Mouse (Mus musculus) myocyte (in vitro differentiated cells): ENCODE results near the gene Slc16a7. TPM values are rescaled to one million over a fixed set of nuclear protein-coding genes. Genes with fewer than 3 reads are reported as not detected.

Experiments
- H3K27me3 ChIP-seq: one replicate; pipeline ENCODE4 v1.6.1; 2011; ENCODE audit not compliant: control insufficient read depth, insufficient read depth, insufficient read length
- H3K36me3 ChIP-seq: one replicate; pipeline ENCODE4 v1.6.1; 2011; ENCODE audit not compliant: control insufficient read depth, insufficient read depth
- H3K4me2 ChIP-seq: one replicate; pipeline ENCODE4 v1.6.1; 2011; ENCODE audit warnings: low read depth, control low read depth
- H3K4me3 ChIP-seq: one replicate; pipeline ENCODE4 v1.5.1; 2011; ENCODE audit warnings: mild to moderate bottlenecking, control low read depth, moderate library complexity
- H3K79me2 ChIP-seq: one replicate; pipeline ENCODE4 v1.6.1; 2011; ENCODE audit not compliant: control insufficient read depth, insufficient read depth
- H3ac ChIP-seq: one replicate; pipeline ENCODE4 v1.6.1; 2011; ENCODE audit not compliant: control insufficient read depth, insufficient read length
- CEBPB ChIP-seq: IDR thresholded peaks from 2 replicates; pipeline ENCODE4 v1.6.1; 2011; ENCODE audit warnings: mild to moderate bottlenecking, moderate library complexity; ENCODE audit not compliant: poor library complexity, insufficient read depth, severe bottlenecking
- E2F4 ChIP-seq: IDR thresholded peaks from one replicate; pipeline ENCODE4 v1.6.1; 2011; ENCODE audit warnings: mild to moderate bottlenecking, control low read depth, moderate library complexity; ENCODE audit not compliant: insufficient read depth
- MAX ChIP-seq: IDR thresholded peaks from one replicate; pipeline ENCODE4 v1.6.1; 2011; ENCODE audit warnings: low read depth, mild to moderate bottlenecking, control low read depth
- MYOD1 ChIP-seq, 3 experiments: IDR thresholded peaks; one replicate each; pipeline ENCODE4 v1.6.1; 2011; ENCODE audit warnings: control low read depth in 2 of 3, low read depth in 2 of 3, mild to moderate bottlenecking in 2 of 3, moderate library complexity in 1 of 3; ENCODE audit not compliant: insufficient read length in 2 of 3, control insufficient read depth in 1 of 3
- MYOG ChIP-seq, 3 experiments: IDR thresholded peaks; one replicate each; pipeline ENCODE4 v1.6.1; 2011; ENCODE audit warnings: control low read depth in 2 of 3, low read depth in 2 of 3, mild to moderate bottlenecking in 2 of 3; ENCODE audit not compliant: insufficient read length in 2 of 3, control insufficient read depth in 1 of 3, insufficient read depth in 1 of 3
- POLR2A ChIP-seq: IDR thresholded peaks from one replicate; pipeline ENCODE4 v1.6.1; 2011; ENCODE audit warnings: low read depth, mild to moderate bottlenecking, control low read depth, moderate library complexity; ENCODE audit not compliant: insufficient read length
- POLR2AphosphoS2 ChIP-seq: IDR thresholded peaks from one replicate; pipeline ENCODE4 v1.6.1; 2011; ENCODE audit warnings: low read depth, control low read depth; ENCODE audit not compliant: insufficient read length
- REST ChIP-seq: IDR thresholded peaks from one replicate; pipeline ENCODE4 v1.6.1; 2011; ENCODE audit warnings: mild to moderate bottlenecking, control low read depth, moderate library complexity; ENCODE audit not compliant: insufficient read depth, insufficient read length
- SRF ChIP-seq: IDR thresholded peaks from one replicate; pipeline ENCODE4 v1.6.1; 2011; ENCODE audit warnings: low read depth; ENCODE audit not compliant: control insufficient read depth, insufficient read length
- TCF12 ChIP-seq: IDR thresholded peaks from one replicate; pipeline ENCODE4 v1.6.1; 2011; ENCODE audit warnings: mild to moderate bottlenecking, control low read depth; ENCODE audit not compliant: poor library complexity, insufficient read depth, severe bottlenecking
- TCF3 ChIP-seq: IDR thresholded peaks from one replicate; pipeline ENCODE4 v1.6.1; 2011; ENCODE audit warnings: low read depth, control low read depth; ENCODE audit not compliant: insufficient read length
- USF1 ChIP-seq: IDR thresholded peaks from one replicate; pipeline ENCODE4 v1.6.1; 2011; ENCODE audit warnings: low read depth, mild to moderate bottlenecking, control low read depth, moderate library complexity
- polyA plus RNA-seq: library from polyadenylated mRNA; unstranded; fragments of >200 nt; fragmentation: generic; extraction: Trizol; gene quantifications from one replicate; pipeline ENCODE4 v1.2.1, GENCODE M21; 2012; ENCODE audit warnings: missing spikeins

The Slc16a7 gene
- polyA plus RNA-seq, 1 experiment: not detected

DNA sequence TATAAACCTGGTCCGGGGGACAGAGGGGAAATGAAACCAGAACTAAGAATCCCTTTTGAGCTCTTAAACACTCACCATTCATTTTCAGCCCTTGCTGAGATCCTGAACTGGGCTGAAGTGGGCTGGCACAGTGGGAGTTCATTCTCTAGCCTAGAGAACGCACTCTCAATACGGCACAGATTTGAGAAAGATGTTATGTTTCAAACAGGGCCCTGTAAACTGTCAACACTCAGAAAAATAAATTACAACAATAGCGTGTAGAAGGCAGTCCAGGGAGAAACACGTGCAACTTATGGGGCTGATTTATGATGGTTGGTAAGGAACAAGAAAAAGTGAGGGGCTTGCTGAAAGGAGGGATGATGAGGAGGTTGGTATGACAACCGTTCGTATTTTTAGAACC is 115.5 kb downstream of the Slc16a7 start:
- Histone ChIP-seq H3K27me3 (no peaks in the 10 kb centered on the region), H3K79me2 (no peaks in the 10 kb centered on the region), H3K4me3 (no peak overlapping the region), H3K4me2 (no peak overlapping the region), H3K36me3 (no peaks in the 10 kb centered on the region), H3ac (no peak overlapping the region)
- TF ChIP-seq USF1: no peak
- no peak for TF ChIP-seq POLR2AphosphoS2
- no peak for TF ChIP-seq TCF12
- TF ChIP-seq E2F4: no peak
- TF ChIP-seq MAX: no peak
- no peak for TF ChIP-seq SRF

DNA sequence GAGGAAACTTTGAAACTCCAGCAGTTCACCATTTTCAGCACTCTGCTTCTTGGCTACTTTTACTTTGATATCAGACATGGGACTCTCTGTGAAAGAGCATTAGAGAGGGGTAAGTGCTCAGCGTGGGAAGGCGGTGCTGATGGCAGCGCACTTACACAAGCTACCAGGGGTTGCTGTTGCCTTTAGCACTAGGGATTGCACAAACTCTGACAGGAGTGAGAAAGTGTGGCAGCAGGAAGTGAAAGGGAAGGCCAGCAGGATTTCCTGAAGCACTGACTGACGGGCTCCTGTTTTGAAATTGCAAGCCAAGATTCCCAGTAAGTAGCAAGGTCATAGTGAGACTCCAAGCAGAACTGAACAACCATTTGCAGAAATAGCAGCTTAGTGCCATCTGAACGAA is 117.8 kb downstream of the Slc16a7 start:
- TF ChIP-seq REST: no peak
- no peak for TF ChIP-seq MAX
- TF ChIP-seq SRF: no peak
- TF ChIP-seq TCF12: no peak
- TF ChIP-seq POLR2AphosphoS2: no peak
- TF ChIP-seq MYOD1 (IDR thresholded peaks at IDR 0.05; ENCODE audit: control insufficient read depth in 1 of 3, insufficient read length in 2 of 3, low read depth in 2 of 3): no peak
- no peak for TF ChIP-seq USF1
- TF ChIP-seq TCF3: no peak
- no peak for TF ChIP-seq CEBPB
- TF ChIP-seq POLR2A: no peak
- TF ChIP-seq E2F4: no peak
- TF ChIP-seq MYOG (IDR thresholded peaks at IDR 0.05; ENCODE audit: control insufficient read depth in 1 of 3, insufficient read depth in 1 of 3, insufficient read length in 2 of 3, low read depth in 2 of 3): no peak
- Histone ChIP-seq H3K27me3 (no peaks in the 10 kb centered on the region), H3K4me3 (no peak overlapping the region), H3K4me2 (no peak overlapping the region), H3ac (no peak overlapping the region), H3K79me2 (no peaks in the 10 kb centered on the region), H3K36me3 (no peaks in the 10 kb centered on the region)

DNA sequence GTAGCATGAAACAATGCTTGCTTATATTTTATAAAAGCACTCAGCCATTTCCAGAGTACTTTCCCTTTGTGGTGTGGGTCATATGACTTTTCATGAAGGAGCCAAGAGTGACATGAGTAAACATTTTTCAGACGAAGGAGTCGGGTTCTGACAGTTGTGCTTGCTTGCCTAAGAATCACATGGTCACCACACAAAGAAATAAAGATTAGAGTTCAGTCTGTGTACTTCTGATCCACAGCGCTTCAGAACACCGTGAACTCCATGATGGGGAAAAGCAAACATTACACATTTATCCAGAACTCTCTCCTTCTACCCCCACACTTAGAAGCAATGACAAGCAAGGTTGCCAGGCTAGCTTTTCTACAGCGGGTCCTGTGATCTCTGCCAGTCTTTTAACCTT is 119.0 kb downstream of the Slc16a7 start:
- Histone ChIP-seq H3ac (no peak overlapping the region), H3K36me3 (no peaks in the 10 kb centered on the region), H3K27me3 (no peaks in the 10 kb centered on the region), H3K4me2 (no peak overlapping the region), H3K4me3 (no peak overlapping the region), H3K79me2 (no peaks in the 10 kb centered on the region)
- no peak for TF ChIP-seq USF1
- no peak for TF ChIP-seq CEBPB
- no peak for TF ChIP-seq MYOD1 (IDR thresholded peaks at IDR 0.05; ENCODE audit: control insufficient read depth in 1 of 3, insufficient read length in 2 of 3, low read depth in 2 of 3)
- TF ChIP-seq TCF12: no peak
- TF ChIP-seq MAX: no peak
- TF ChIP-seq MYOG (IDR thresholded peaks at IDR 0.05; ENCODE audit: control insufficient read depth in 1 of 3, insufficient read depth in 1 of 3, insufficient read length in 2 of 3, low read depth in 2 of 3): no peak
- TF ChIP-seq POLR2AphosphoS2: no peak
- TF ChIP-seq POLR2A: no peak
- no peak for TF ChIP-seq E2F4
- no peak for TF ChIP-seq TCF3

DNA sequence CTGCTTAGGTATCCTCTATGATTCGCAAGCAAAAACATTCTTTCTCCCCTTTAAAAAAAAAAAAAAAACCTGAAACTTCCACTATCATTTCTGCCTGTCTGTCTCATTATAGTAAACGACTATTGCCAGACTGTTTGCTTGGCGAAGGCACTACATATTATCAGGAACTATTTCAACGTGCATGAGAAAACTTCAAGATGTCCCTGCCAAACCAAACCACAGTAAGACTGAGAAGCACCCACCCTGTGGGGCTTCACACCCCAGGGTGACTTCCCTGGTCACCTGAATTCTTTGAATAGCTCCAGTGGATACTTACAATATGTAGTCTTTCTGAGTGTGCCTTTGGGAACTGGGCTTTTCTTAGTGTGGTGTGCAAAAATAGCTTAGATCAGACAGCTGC is 122.9 kb downstream of the Slc16a7 start:
- Histone ChIP-seq H3ac (no peak overlapping the region), H3K4me2 (no peak overlapping the region), H3K36me3 (no peaks in the 10 kb centered on the region), H3K79me2 (no peaks in the 10 kb centered on the region), H3K4me3 (no peak overlapping the region), H3K27me3 (no peaks in the 10 kb centered on the region)
- TF ChIP-seq POLR2A (no peak), MYOG (IDR thresholded peaks at IDR 0.05; ENCODE audit: control insufficient read depth in 1 of 3, insufficient read depth in 1 of 3, insufficient read length in 2 of 3, low read depth in 2 of 3) (no peak), REST (no peak)

DNA sequence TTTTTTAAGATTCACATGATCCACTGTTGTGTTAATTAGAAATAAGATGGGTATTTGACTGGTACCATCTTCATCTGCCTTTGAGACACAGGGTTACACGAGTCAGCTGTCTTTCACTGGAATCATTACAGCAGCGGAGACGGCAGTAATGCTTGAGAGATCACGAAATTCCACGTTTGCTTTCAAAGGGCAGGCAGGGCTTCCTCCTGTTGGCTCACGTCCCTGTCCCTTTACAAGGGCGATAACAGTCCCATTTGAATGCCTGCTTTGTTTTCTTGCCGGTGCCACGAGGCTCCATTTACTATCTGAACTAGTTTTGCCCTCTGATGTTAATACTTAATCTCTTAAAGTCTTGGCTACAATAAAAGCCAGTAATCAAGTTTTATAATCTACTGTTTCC is 123.4 kb downstream of the Slc16a7 start:
- TF ChIP-seq E2F4 (no peak), POLR2AphosphoS2 (no peak), TCF12 (no peak), CEBPB (no peak), MYOD1 (IDR thresholded peaks at IDR 0.05; ENCODE audit: control insufficient read depth in 1 of 3, insufficient read length in 2 of 3, low read depth in 2 of 3) (no peak)
- Histone ChIP-seq H3K4me3 (no peak overlapping the region), H3K27me3 (no peaks in the 10 kb centered on the region), H3K79me2 (no peaks in the 10 kb centered on the region), H3K4me2 (no peak overlapping the region), H3K36me3 (no peaks in the 10 kb centered on the region), H3ac (no peak overlapping the region)
